Comparison of ENCODE assay signal across 31 mouse cellular contexts in genomic region chr8:124703526-124703925, GRCm38 (mm10). TPM values are rescaled to one million over a fixed set of nuclear protein-coding genes. Genes with fewer than 3 reads are reported as not detected.
DNase-seq lines count a peak whose midpoint lies in the region; ATAC-seq and TF ChIP-seq lines count a peak whose summit lies in the region.
"Had no signal": no experiment of that assay in that cellular context is flagged by ENCODE, and none has a peak within 500 bp of the region (broad histone marks: within the 10 kb centered on the region; RNA-seq: fewer than 3 reads in every experiment).

No protein-coding gene starts in this region.

- intact Hi-C loops in left cerebral cortex, postnatal 25 days (cut with DNase I) = no loop called here

- H3K4me3 ChIP-seq in thymus, adult 2 months (ENCODE audit: control insufficient read depth, insufficient read depth, low read length) = no peak overlapping the region
- H3K4me3 ChIP-seq in forebrain, embryonic 11.5 days (ENCODE audit: low read depth, low read length) = no peak overlapping the region
- H3K4me3 ChIP-seq: heart, embryonic 10.5 days; heart, embryonic 15.5 days; hindbrain, embryonic 12.5 days; left cerebral cortex, adult 2 months; limb, embryonic 13.5 days; liver, embryonic 12.5 days; midbrain, embryonic 10.5 days; midbrain, embryonic 15.5 days; stomach, embryonic 15.5 days had no signal

- 29% methylated on average over 4 of the region's 4 CpGs for WGBS in thymus, adult 2 months
- 87% methylated on average over 4 of the region's 4 CpGs for WGBS in forebrain, embryonic 11.5 days

- H3K27ac ChIP-seq in thymus, adult 2 months (ENCODE audit: control insufficient read depth, insufficient read depth, low read length) = peak overlapping the region; percentile 100
- H3K27ac ChIP-seq in forebrain, embryonic 11.5 days (ENCODE audit: low read depth, low read length) = no peak overlapping the region
- H3K27ac ChIP-seq: heart, embryonic 10.5 days; heart, embryonic 15.5 days; hindbrain, embryonic 12.5 days; hindbrain, postnatal 0 days; left cerebral cortex, adult 2 months; limb, embryonic 13.5 days; liver, embryonic 12.5 days; midbrain, embryonic 10.5 days; midbrain, embryonic 15.5 days; stomach, embryonic 15.5 days had no signal

- H3K27me3 ChIP-seq in thymus, adult 2 months (ENCODE audit: control insufficient read depth, insufficient read depth, low read length) = no peaks in the 10 kb centered on the region
- no peaks in the 10 kb centered on the region for H3K27me3 ChIP-seq in forebrain, embryonic 11.5 days (ENCODE audit: control insufficient read depth, insufficient read depth, low read length)
- H3K27me3 ChIP-seq: heart, embryonic 15.5 days; hindbrain, embryonic 12.5 days; limb, embryonic 13.5 days; liver, embryonic 12.5 days; midbrain, embryonic 15.5 days; stomach, embryonic 15.5 days had no signal

- no peak overlapping the region for H3K4me2 ChIP-seq in forebrain, embryonic 11.5 days (ENCODE audit: low read depth, low read length, severe bottlenecking)
- H3K4me2 ChIP-seq: heart, embryonic 15.5 days; hindbrain, embryonic 12.5 days; limb, embryonic 13.5 days; liver, embryonic 12.5 days; midbrain, embryonic 15.5 days; stomach, embryonic 15.5 days had no signal

- peaks cover 7% of the 10 kb centered on the region; the same call in 1 of the 2 replicates for H3K36me3 ChIP-seq in thymus, adult 2 months (ENCODE audit: control insufficient read depth, insufficient read depth, low read length)
- H3K36me3 ChIP-seq in forebrain, embryonic 11.5 days (ENCODE audit: control insufficient read depth, insufficient read depth, low read length) = no peaks in the 10 kb centered on the region; the same call in 1 of the 2 replicates

- peaks cover 48% of the 10 kb centered on the region for H3K4me1 ChIP-seq in thymus, adult 2 months (replicated peaks; ENCODE audit: control insufficient read depth, insufficient read depth, low read length)
- no peaks in the 10 kb centered on the region for H3K4me1 ChIP-seq in forebrain, embryonic 11.5 days (replicated peaks; ENCODE audit: control insufficient read depth, insufficient read depth, low read length)
- H3K4me1 ChIP-seq: heart, embryonic 10.5 days; hindbrain, embryonic 12.5 days; limb, embryonic 13.5 days; liver, embryonic 12.5 days; midbrain, embryonic 10.5 days; midbrain, embryonic 15.5 days; stomach, embryonic 15.5 days had no signal

- no peak for TF ChIP-seq CTCF in thymus, adult 2 months (IDR thresholded peaks at IDR 0.05; ENCODE audit: borderline replicate concordance, control insufficient read depth, extremely low read depth, insufficient read depth, low read length, poor library complexity)

- DNase-seq in thymus, adult 2 months = peak; percentile 55
- DNase-seq in thymus, adult 18-20 months = no peak
- DNase-seq in thymus, postnatal 10 days (ENCODE audit: low spot score in 2 of 2) = peak; percentile 46 to 65
- no peak for DNase-seq in right cerebral cortex, adult 2 months (ENCODE audit: low spot score in 2 of 2)
- no peak for DNase-seq in left cerebral cortex, postnatal 25 days (ENCODE audit: low spot score in 2 of 2)
- DNase-seq in forebrain, embryonic 11.5 days (ENCODE audit: low spot score) = no peak
- DNase-seq: adrenal gland, adult 8-10 months; cerebellum, adult 11 months; cerebellum, adult 9-10 months; cerebellum, postnatal 36 days; gastrocnemius, postnatal 25 days; heart, adult 11 months; kidney, adult 11 months; kidney, postnatal 14 days; lung, adult 18-20 months; lung, postnatal 14 days; right cerebral cortex, adult 18-20 months; right cerebral cortex, postnatal 4 days had no signal

- no peak overlapping the region for H3K9ac ChIP-seq in forebrain, embryonic 11.5 days (ENCODE audit: low read length)
- H3K9ac ChIP-seq: heart, embryonic 15.5 days; hindbrain, embryonic 12.5 days; limb, embryonic 13.5 days; liver, embryonic 12.5 days; midbrain, embryonic 15.5 days; stomach, embryonic 15.5 days had no signal

- peak; percentile 34 for ATAC-seq in activated CD4-positive, CD25-positive, alpha-beta regulatory T cell, adult 4 months
- ATAC-seq in forebrain, embryonic 11.5 days (replicated peaks; ENCODE audit: low FRiP score) = no peak
- ATAC-seq: forebrain, embryonic 14.5 days; hindbrain, postnatal 0 days; liver, embryonic 12.5 days; midbrain, embryonic 15.5 days had no signal

- no peak for TF ChIP-seq POLR2A in thymus, adult 2 months (IDR thresholded peaks at IDR 0.05; ENCODE audit: control insufficient read depth, extremely low read depth, insufficient read depth, low read length, poor library complexity)

- no peaks in the 10 kb centered on the region for H3K9me3 ChIP-seq in forebrain, embryonic 11.5 days (ENCODE audit: control insufficient read depth, low read length)
- H3K9me3 ChIP-seq: heart, embryonic 10.5 days; heart, embryonic 15.5 days; hindbrain, embryonic 12.5 days; limb, embryonic 13.5 days; liver, embryonic 12.5 days; midbrain, embryonic 10.5 days; midbrain, embryonic 15.5 days; stomach, embryonic 15.5 days had no signal

RNA-seq across cellular contexts. Expression of gene Ttc13, which starts 18.3 kb away (rescaled TPM):
- polyA plus RNA-seq in thymus, adult 2 months (2012; rRNA removed) = 49.8 and 53.2 TPM in 2 replicates
- polyA plus RNA-seq in activated CD4-positive, CD25-positive, alpha-beta regulatory T cell, adult 4 months (2017; shearing (Covaris generic)) = 10 to 100 TPM; 31.1 to 42.0 TPM
- 10 to 100 TPM; 39.1 to 46.4 TPM for total RNA-seq in left cerebral cortex, postnatal 25 days (2021)
- 60.3 and 63.2 TPM in 2 replicates for polyA plus RNA-seq in forebrain, embryonic 11.5 days (2014; fragmentation: Nextera tagmentation; extraction: Ambion mirVana)

RNA-seq across cellular contexts. Expression of gene Arv1, which starts 18.4 kb away (rescaled TPM):
- 53.5 and 56.7 TPM in 2 replicates for polyA plus RNA-seq in thymus, adult 2 months (2012; rRNA removed)
- polyA plus RNA-seq in activated CD4-positive, CD25-positive, alpha-beta regulatory T cell, adult 4 months (2017; shearing (Covaris generic)) = 10 to 100 TPM; 19.8 to 21.9 TPM
- total RNA-seq in left cerebral cortex, postnatal 25 days (2021) = 10 to 100 TPM; 11.1 to 11.4 TPM
- 34.1 and 38.2 TPM in 2 replicates for polyA plus RNA-seq in forebrain, embryonic 11.5 days (2014; fragmentation: Nextera tagmentation; extraction: Ambion mirVana)

RNA-seq across cellular contexts. Expression of gene 2310022B05Rik, which starts 40.4 kb away (rescaled TPM):
- polyA plus RNA-seq in thymus, adult 2 months (2012; rRNA removed) = 17.3 and 18.1 TPM in 2 replicates
- polyA plus RNA-seq in activated CD4-positive, CD25-positive, alpha-beta regulatory T cell, adult 4 months (2017; shearing (Covaris generic)) = 1 to 10 TPM in 1 of 2 experiments, under 1 TPM in 1; 0.82 to 1.3 TPM
- total RNA-seq in left cerebral cortex, postnatal 25 days (2021) = 10 to 100 TPM; 50.5 to 55.8 TPM
- 23.5 and 26.6 TPM in 2 replicates for polyA plus RNA-seq in forebrain, embryonic 11.5 days (2014; fragmentation: Nextera tagmentation; extraction: Ambion mirVana)

RNA-seq across cellular contexts. Expression of gene Fam89a, which starts 48.1 kb away (rescaled TPM):
- polyA plus RNA-seq in thymus, adult 2 months (2012; rRNA removed) = 14.2 and 15.5 TPM in 2 replicates
- 1 to 10 TPM in 1 of 2 experiments, under 1 TPM in 1; 0.50 to 1.1 TPM for polyA plus RNA-seq in activated CD4-positive, CD25-positive, alpha-beta regulatory T cell, adult 4 months (2017; shearing (Covaris generic))
- total RNA-seq in left cerebral cortex, postnatal 25 days (2021) = under 1 TPM in 1 of 2 experiments, not detected in 1; 0.25 TPM
- 1.2 and 1.4 TPM in 2 replicates for polyA plus RNA-seq in forebrain, embryonic 11.5 days (2014; fragmentation: Nextera tagmentation; extraction: Ambion mirVana)
- total RNA-seq: hindbrain, postnatal 0 days; neutrophil, adult 5-6 weeks had no signal

Comparison
In these comparisons a context has a peak if more than half of its experiments do, and no peak if none do; other contexts are left out.
1. DNase-seq: peak in thymus, adult 2 months (single experiment) and thymus, postnatal 10 days (2 of 2); none in thymus, adult 18-20 months (0 of 2), right cerebral cortex, adult 2 months (0 of 2), left cerebral cortex, postnatal 25 days (0 of 2) and forebrain, embryonic 11.5 days (single experiment).